Mouse (Mus musculus): Measurements from ENCODE around the gene Rubcn.

GRCm38 (mm10) chr16:32815160-32815605 lies 62.4 kb downstream of the Rubcn start:
- TF ChIP-seq POLR2A (IDR thresholded peaks at IDR 0.05; ENCODE audit: control insufficient read depth, low read depth, low read length) (no peak), CTCF (IDR thresholded peaks at IDR 0.05; ENCODE audit: control insufficient read depth, insufficient read depth, insufficient replicate concordance, low read depth, low read length) (no peak)

Measured in testis, adult 2 months (tissue).